Mouse (Mus musculus) embryonic facial prominence, embryonic 11.5 days (tissue): ENCODE measurements around the gene Adgrl2. TPM values are rescaled to one million over a fixed set of nuclear protein-coding genes. Genes with fewer than 3 reads are reported as not detected.
A peak's percentile ranks its signal among the peaks of the same experiment; 100 is the strongest.

Source experiments
- ATAC-seq: fragments of 200-750 bp; cut with Nextera tagmentation; replicated peaks from 2 replicates; pipeline ENCODE4 v1.8.0; 2017; ENCODE audit warnings: low read depth; ENCODE audit not compliant: insufficient number of reproducible peaks, low FRiP score, low TSS enrichment
- DNase-seq: peaks from one replicate; pipeline ENCODE4 v3.0.0-alpha.2; 2015; ENCODE audit warnings: low spot score
- H3K27ac ChIP-seq: fragments of 300-500 bp; sonication (generic); replicated peaks from 2 replicates; pipeline ENCODE4 v1.5.1; 2014; ENCODE audit warnings: mild to moderate bottlenecking, low read depth, low read length, control low read depth
- H3K27me3 ChIP-seq: fragments of 300-500 bp; sonication (generic); 2 replicates; pipeline ENCODE4 v1.6.1; 2014; ENCODE audit warnings: mild to moderate bottlenecking, low read length, moderate library complexity, mixed read lengths; ENCODE audit not compliant: control insufficient read depth, insufficient read depth
- H3K36me3 ChIP-seq: fragments of 300-500 bp; sonication (generic); replicated peaks from 2 replicates; pipeline ENCODE4 v1.6.1; 2014; ENCODE audit warnings: low read depth, mild to moderate bottlenecking, low read length, moderate library complexity, mixed read lengths; ENCODE audit not compliant: control insufficient read depth, insufficient read depth
- H3K4me1 ChIP-seq: fragments of 300-500 bp; sonication (generic); 2 replicates; pipeline ENCODE4 v1.6.1; 2014; ENCODE audit warnings: low read length, mixed read lengths; ENCODE audit not compliant: control insufficient read depth, insufficient read depth
- H3K4me2 ChIP-seq: fragments of 300-500 bp; sonication (generic); 2 replicates; pipeline ENCODE4 v1.6.1; 2014; ENCODE audit warnings: low read depth, mild to moderate bottlenecking, control low read depth, low read length, moderate library complexity
- H3K4me3 ChIP-seq: fragments of 300-500 bp; sonication (generic); 2 replicates; pipeline ENCODE4 v1.5.1; 2014; ENCODE audit warnings: low read depth, low read length, control low read depth
- H3K9ac ChIP-seq: fragments of 300-500 bp; sonication (generic); replicated peaks from 2 replicates; pipeline ENCODE4 v1.6.1; 2014; ENCODE audit warnings: mild to moderate bottlenecking, control low read depth, low read length
- H3K9me3 ChIP-seq: fragments of 300-500 bp; sonication (generic); replicated peaks from 2 replicates; pipeline ENCODE4 v1.6.1; 2016; ENCODE audit warnings: mild to moderate bottlenecking, low read length, inconsistent platforms, mixed read lengths; ENCODE audit not compliant: control insufficient read depth
- WGBS: fragments of 180-500 bp; shearing (Covaris S2); extraction: QIAGEN DNeasy Blood & Tissue Kit; methylation state at CpG from one replicate; pipeline ENCODE4 v1.1.7; 2014; 5-methylcytosine and 5-hydroxymethylcytosine counted together
- polyA plus RNA-seq: library from polyadenylated mRNA; unstranded; fragments of >200 nt; fragmentation: Nextera tagmentation; extraction: Ambion mirVana; gene quantifications from 2 replicates; pipeline ENCODE4 v1.2.1, GENCODE M21; 2014

The Adgrl2 gene
- 107 and 113 TPM in 2 replicates for polyA plus RNA-seq

DNA sequence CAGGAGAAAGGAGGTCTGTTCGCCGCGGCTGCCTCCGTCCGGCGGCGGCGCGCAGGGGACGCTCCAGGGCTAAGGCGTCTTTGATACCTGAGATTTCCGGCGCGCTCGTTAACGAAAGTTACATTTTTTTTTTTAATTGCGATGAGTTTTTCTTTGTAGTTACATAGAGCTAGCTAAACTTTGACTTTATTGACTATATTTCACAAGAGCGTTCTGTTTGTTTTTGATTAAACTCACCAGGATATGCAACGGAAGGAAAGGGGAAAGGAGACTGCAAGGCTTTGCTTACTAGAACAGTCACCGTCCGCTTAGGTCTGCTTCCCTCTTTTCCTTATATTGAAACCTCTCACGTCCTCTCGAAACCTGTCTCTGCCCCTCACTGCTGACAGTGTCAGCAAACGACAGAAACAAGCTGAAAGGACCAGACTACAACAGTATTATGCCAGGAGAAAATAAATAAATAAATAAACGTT, at the start of gene Adgrl2:
Gene Adgrl2, minus strand, starts transcription at position 25 of the 473 bp plus-strand sequence.
- H3K4me1 ChIP-seq: no peaks in the 10 kb centered on the region
- WGBS: 0% methylated on average over 25 of the region's 25 CpGs

DNA sequence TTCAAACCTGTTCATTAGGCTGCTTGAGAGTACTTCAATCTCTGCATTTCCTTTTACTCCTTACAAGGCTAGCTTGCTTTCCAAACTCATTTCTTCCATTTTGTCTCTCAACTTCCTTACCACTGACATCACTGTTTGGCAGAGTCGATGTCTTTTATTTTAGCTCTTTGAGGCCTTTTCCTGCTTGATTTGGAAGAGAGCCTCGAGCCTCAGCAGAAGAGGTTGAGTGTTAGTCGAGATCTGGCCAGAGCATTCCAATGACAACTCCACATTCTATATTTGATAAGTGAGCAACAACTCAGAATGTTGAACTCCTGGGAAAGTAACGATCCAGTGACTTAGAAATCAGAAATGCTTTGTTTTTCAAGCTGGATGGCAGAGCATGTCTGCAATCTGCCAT, 48.4 kb upstream of the Adgrl2 start:
- no peaks in the 10 kb centered on the region for H3K36me3 ChIP-seq
- no peak for DNase-seq
- H3K4me1 ChIP-seq: peaks cover 3% of the 10 kb centered on the region; the same call in 1 of the 2 replicates
- no peaks in the 10 kb centered on the region for H3K27me3 ChIP-seq
- no peak overlapping the region for H3K4me3 ChIP-seq
- no peak for ATAC-seq
- H3K9me3 ChIP-seq: no peaks in the 10 kb centered on the region
- H3K4me2 ChIP-seq: no peak overlapping the region
- no peak overlapping the region for H3K9ac ChIP-seq
- WGBS: 78% methylated on average over 4 of the region's 4 CpGs
- H3K27ac ChIP-seq: no peak overlapping the region

More for the DNA sequence above, at the start of gene Adgrl2:
- Histone ChIP-seq H3K4me3 (peak within 1 kb of the TSS; percentile 98), H3K9ac (peak within 1 kb of the TSS; percentile 99), H3K9me3 (no peaks in the 10 kb centered on the region), H3K27ac (peak within 1 kb of the TSS; percentile 100), H3K36me3 (no peaks in the 10 kb centered on the region), H3K4me2 (peak within 1 kb of the TSS; percentile 49), H3K27me3 (no peaks in the 10 kb centered on the region)
- DNase-seq (no peak), ATAC-seq (no peak; the same call in 1 of the 2 replicates)

GRCm38 (mm10) chr3:149019925-149020324, 29.6 kb upstream of the Adgrl2 start:
- Histone ChIP-seq H3K9ac (no peak overlapping the region), H3K4me1 (no peaks in the 10 kb centered on the region), H3K36me3 (no peaks in the 10 kb centered on the region), H3K27me3 (no peaks in the 10 kb centered on the region), H3K4me2 (no peak overlapping the region), H3K4me3 (no peak overlapping the region), H3K9me3 (no peaks in the 10 kb centered on the region), H3K27ac (no peak overlapping the region)
- ATAC-seq (no peak), DNase-seq (no peak)
- WGBS: 71% methylated on average over 5 of the region's 5 CpGs

DNA sequence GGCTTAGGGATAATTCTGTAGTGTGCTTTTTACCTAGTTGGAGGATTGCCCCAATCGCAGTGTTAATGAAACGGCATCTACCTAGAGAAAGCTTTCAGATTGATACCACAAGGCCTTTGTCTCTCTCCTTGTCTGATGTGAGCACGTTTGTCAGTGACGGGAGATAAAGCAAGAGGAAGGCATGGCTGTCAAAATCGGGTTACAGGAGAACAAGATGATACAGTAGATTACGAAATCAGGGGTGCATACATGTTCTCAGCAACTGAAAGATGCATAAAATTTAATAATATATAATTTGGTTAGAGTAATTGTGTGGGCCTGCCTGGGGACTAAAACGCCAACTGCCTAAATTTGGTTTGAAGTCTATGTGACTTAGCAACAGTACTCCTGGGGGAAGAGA, 19.0 kb upstream of the Adgrl2 start:
- Histone ChIP-seq H3K4me1 (no peaks in the 10 kb centered on the region), H3K4me2 (no peak overlapping the region), H3K27ac (no peak overlapping the region), H3K27me3 (no peaks in the 10 kb centered on the region), H3K9me3 (no peaks in the 10 kb centered on the region), H3K36me3 (no peaks in the 10 kb centered on the region), H3K4me3 (no peak overlapping the region), H3K9ac (no peak overlapping the region)
- 73% methylated on average over 7 of the region's 7 CpGs for WGBS
- DNase-seq (no peak), ATAC-seq (no peak)

DNA sequence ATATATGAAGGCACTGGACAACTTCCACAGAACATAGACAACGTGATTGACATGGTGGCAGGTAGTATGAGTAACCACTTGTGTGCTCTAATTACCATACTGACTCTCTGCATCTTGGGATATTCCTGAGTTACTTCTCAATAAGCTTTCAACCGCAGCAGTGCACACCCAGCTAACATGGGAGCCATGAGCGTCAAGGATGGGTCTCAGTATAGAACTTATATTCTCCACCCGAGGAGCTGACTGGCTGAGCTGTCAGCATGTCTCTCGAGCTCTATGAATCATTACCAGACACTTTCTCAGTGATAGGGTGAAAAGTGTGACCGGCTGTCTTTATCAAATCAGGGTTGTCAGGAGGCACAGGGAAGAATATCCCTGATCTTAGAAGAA, 18.3 kb upstream of the Adgrl2 start:
- ATAC-seq (no peak), DNase-seq (no peak)
- Histone ChIP-seq H3K9ac (no peak overlapping the region), H3K27me3 (no peaks in the 10 kb centered on the region), H3K27ac (no peak overlapping the region), H3K4me3 (no peak overlapping the region), H3K9me3 (no peaks in the 10 kb centered on the region), H3K36me3 (no peaks in the 10 kb centered on the region), H3K4me2 (no peak overlapping the region), H3K4me1 (no peaks in the 10 kb centered on the region)
- 79% methylated on average over 6 of the region's 6 CpGs for WGBS

DNA sequence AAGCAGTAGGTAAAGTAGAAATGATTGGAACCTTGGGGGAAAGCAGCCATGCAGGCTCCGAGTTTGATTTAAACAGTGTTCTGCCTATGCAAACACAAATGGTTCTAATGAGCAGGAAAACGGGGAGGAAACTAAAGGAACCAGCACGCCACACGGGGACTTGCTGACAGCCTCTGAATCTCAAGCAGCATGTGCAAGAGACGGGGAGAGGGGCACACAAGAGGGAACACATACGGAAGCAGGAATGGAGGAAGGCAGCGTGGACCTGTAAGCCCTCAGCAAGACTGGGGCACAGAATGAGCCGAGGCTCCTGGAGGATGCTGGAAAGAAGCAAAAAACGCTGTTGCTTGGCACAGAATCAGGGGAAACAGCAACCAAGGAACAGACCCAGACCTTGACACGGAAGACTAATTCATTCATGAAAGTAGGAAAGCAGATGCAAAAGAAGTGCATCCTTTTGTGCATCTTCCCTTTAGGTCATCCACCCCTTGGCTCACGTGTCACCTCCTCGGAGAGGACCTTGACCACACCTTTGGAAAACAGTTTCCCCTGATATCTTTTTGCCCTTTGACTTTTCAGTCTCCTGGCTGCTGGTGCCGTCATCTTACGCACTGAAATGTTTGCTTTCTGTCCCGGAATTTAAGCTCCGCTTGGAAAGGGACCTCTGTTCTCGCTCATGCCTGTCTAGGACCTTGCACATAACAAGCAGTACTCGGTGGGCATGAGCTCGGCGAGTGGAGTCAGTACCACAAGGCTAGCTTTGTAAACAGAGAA, 17.7 kb upstream of the Adgrl2 start:
- 62% methylated on average over 20 of the region's 20 CpGs for WGBS
- no peaks in the 10 kb centered on the region for H3K36me3 ChIP-seq
- DNase-seq (no peak), ATAC-seq (no peak)
- no peaks in the 10 kb centered on the region for H3K27me3 ChIP-seq
- no peak overlapping the region for H3K27ac ChIP-seq
- H3K4me3 ChIP-seq: no peak overlapping the region
- no peaks in the 10 kb centered on the region for H3K9me3 ChIP-seq
- H3K9ac ChIP-seq: no peak overlapping the region
- H3K4me1 ChIP-seq: no peaks in the 10 kb centered on the region
- no peak overlapping the region for H3K4me2 ChIP-seq

- H3K27ac ChIP-seq: no peak overlapping the region
- H3K9ac ChIP-seq: no peak overlapping the region
Measured at GRCm38 (mm10) chr3:149001364-149001763, 11.0 kb upstream of the Adgrl2 start.

GRCm38 (mm10) chr3:148998661-148999060, 8.3 kb upstream of the Adgrl2 start:
- no peak overlapping the region for H3K9ac ChIP-seq
- no peak overlapping the region for H3K4me3 ChIP-seq
- 67% methylated on average over 10 of the region's 10 CpGs for WGBS
- no peak for DNase-seq
- no peaks in the 10 kb centered on the region for H3K4me1 ChIP-seq
- no peaks in the 10 kb centered on the region for H3K27me3 ChIP-seq
- no peak overlapping the region for H3K27ac ChIP-seq
- ATAC-seq: no peak
- no peak overlapping the region for H3K4me2 ChIP-seq
- H3K36me3 ChIP-seq: no peaks in the 10 kb centered on the region
- no peaks in the 10 kb centered on the region for H3K9me3 ChIP-seq

More at GRCm38 (mm10) chr3:149001364-149001763, 11.0 kb upstream of the Adgrl2 start:
- no peaks in the 10 kb centered on the region for H3K27me3 ChIP-seq
- no peak for DNase-seq
- no peak for ATAC-seq
- H3K9me3 ChIP-seq: no peaks in the 10 kb centered on the region
- no peaks in the 10 kb centered on the region for H3K4me1 ChIP-seq
- no peak overlapping the region for H3K4me3 ChIP-seq
- 28% methylated on average over 8 of the region's 8 CpGs for WGBS
- no peak overlapping the region for H3K4me2 ChIP-seq
- no peaks in the 10 kb centered on the region for H3K36me3 ChIP-seq
